Mouse (Mus musculus) hindbrain, postnatal 0 days (tissue): Measurements from ENCODE around the gene Vps35. TPM values are rescaled to one million over a fixed set of nuclear protein-coding genes. Genes with fewer than 3 reads are reported as not detected.

Source experiments
- ATAC-seq: fragments of 200-750 bp; cut with Nextera tagmentation; 2 replicates; pipeline ENCODE4 v1.8.0; 2017; ENCODE audit warnings: mild to moderate bottlenecking, moderate TSS enrichment, moderate library complexity
- DNase-seq: peaks from one replicate; pipeline ENCODE4 v3.0.0-alpha.2; 2015; ENCODE audit warnings: low spot score
- H3K27ac ChIP-seq: fragments of 300-500 bp; sonication (generic); 2 replicates; pipeline ENCODE4 v1.5.1; 2014; ENCODE audit warnings: mild to moderate bottlenecking
- H3K27me3 ChIP-seq: fragments of 300-500 bp; sonication (generic); 2 replicates; pipeline ENCODE4 v1.6.1; 2014; ENCODE audit warnings: low read length, mixed read lengths; ENCODE audit not compliant: insufficient read depth
- H3K36me3 ChIP-seq: fragments of 300-500 bp; sonication (generic); 2 replicates; pipeline ENCODE4 v1.6.1; 2014; ENCODE audit warnings: low read length, mixed read lengths; ENCODE audit not compliant: insufficient read depth
- H3K4me1 ChIP-seq: fragments of 300-500 bp; sonication (generic); 2 replicates; pipeline ENCODE4 v1.6.1; 2014; ENCODE audit warnings: antibody characterized with exemption, low read length, mixed read lengths; ENCODE audit not compliant: insufficient read depth
- H3K4me2 ChIP-seq: fragments of 300-500 bp; sonication (generic); 2 replicates; pipeline ENCODE4 v1.6.1; 2014; ENCODE audit warnings: low read depth, mild to moderate bottlenecking, low read length, moderate library complexity, mixed read lengths
- H3K4me3 ChIP-seq: fragments of 300-500 bp; sonication (generic); 2 replicates; pipeline ENCODE4 v1.5.1; 2014; ENCODE audit warnings: low read length
- H3K9ac ChIP-seq: fragments of 300-500 bp; sonication (generic); replicated peaks from 2 replicates; pipeline ENCODE4 v1.6.1; 2014; ENCODE audit warnings: mild to moderate bottlenecking, low read length, moderate library complexity, mixed read lengths
- H3K9me3 ChIP-seq: fragments of 300-500 bp; sonication (generic); 2 replicates; pipeline ENCODE4 v1.6.1; 2016; ENCODE audit warnings: low read length, mixed read lengths
- CTCF ChIP-seq: IDR thresholded peaks from 2 replicates; pipeline ENCODE4 v1.5.1; 2016; ENCODE audit warnings: antibody characterized with exemption, control low read depth, low read depth
- WGBS: fragments of 180-500 bp; shearing (Covaris S2); extraction: QIAGEN DNeasy Blood & Tissue Kit; methylation state at CpG from one replicate; pipeline ENCODE4 v1.1.7; 2014; 5-methylcytosine and 5-hydroxymethylcytosine counted together
- polyA plus RNA-seq: library from polyadenylated mRNA; unstranded; fragments of >200 nt; fragmentation: Nextera tagmentation; extraction: Ambion mirVana; gene quantifications from 2 replicates; pipeline ENCODE4 v1.2.1, GENCODE M21; 2015
- total RNA-seq: library from RNA; depleted of rRNA; stranded (reverse); fragments of >200 nt; gene quantifications from 2 replicates; pipeline ENCODE4 v1.2.3, GENCODE M21; 2014; rRNA removed

Vps35 gene
- total and polyA plus RNA-seq, 2 experiments from 2014 or later = 114 to 151 TPM

GRCm38 (mm10) chr8:85220992-85221391 is 78.6 kb downstream of the Vps35 start:
- no peak for TF ChIP-seq CTCF
- no peak overlapping the region for H3K4me3 ChIP-seq
- H3K27ac ChIP-seq = no peak overlapping the region
- 50% methylated on average over 6 of the region's 6 CpGs for WGBS
- no peak overlapping the region for H3K9ac ChIP-seq
- no peak for DNase-seq
- no peak overlapping the region for H3K4me2 ChIP-seq
- H3K27me3 ChIP-seq = no peaks in the 10 kb centered on the region
- H3K9me3 ChIP-seq = no peaks in the 10 kb centered on the region
- H3K36me3 ChIP-seq = no peaks in the 10 kb centered on the region
- ATAC-seq = no peak
- H3K4me1 ChIP-seq = no peaks in the 10 kb centered on the region

GRCm38 (mm10) chr8:85220220-85220619 is 79.4 kb downstream of the Vps35 start:
- H3K4me2 ChIP-seq = no peak overlapping the region
- H3K9me3 ChIP-seq = no peaks in the 10 kb centered on the region
- WGBS = 80% methylated on average over 4 of the region's 4 CpGs
- H3K4me1 ChIP-seq = no peaks in the 10 kb centered on the region
- H3K4me3 ChIP-seq = no peak overlapping the region
- no peak overlapping the region for H3K9ac ChIP-seq
- no peak overlapping the region for H3K27ac ChIP-seq
- no peaks in the 10 kb centered on the region for H3K36me3 ChIP-seq
- no peak for TF ChIP-seq CTCF
- H3K27me3 ChIP-seq = no peaks in the 10 kb centered on the region
- ATAC-seq (no peak), DNase-seq (no peak)

Other genes with a start within 250 kb of the Vps35 start
- 104 and 114 TPM in 2 replicates for gene Fbxw9, start 239.7 kb downstream of the Vps35 start, total RNA-seq
- 78.9 and 82.2 TPM in 2 replicates for gene Fbxw9, start 239.7 kb downstream of the Vps35 start, polyA plus RNA-seq
- not detected in 2 replicates for gene Gm5741, start 231.8 kb downstream of the Vps35 start, total RNA-seq
- gene Gm5741, start 231.8 kb downstream of the Vps35 start, polyA plus RNA-seq = 0.71 and 0.76 TPM in 2 replicates
- 77.5 and 103 TPM in 2 replicates for gene Dhps, start 228.0 kb downstream of the Vps35 start, total RNA-seq
- 118 and 123 TPM in 2 replicates for gene Dhps, start 228.0 kb downstream of the Vps35 start, polyA plus RNA-seq
- gene Wdr83os, start 219.1 kb downstream of the Vps35 start, total RNA-seq = 109 and 123 TPM in 2 replicates
- 129 and 131 TPM in 2 replicates for gene Wdr83os, start 219.1 kb downstream of the Vps35 start, polyA plus RNA-seq
- gene Wdr83, start 218.5 kb downstream of the Vps35 start, total RNA-seq = 21.4 TPM in 2 replicates
- 38.6 and 38.9 TPM in 2 replicates for gene Wdr83, start 218.5 kb downstream of the Vps35 start, polyA plus RNA-seq
- 32.9 and 34.3 TPM in 2 replicates for gene Man2b1, start 216.5 kb downstream of the Vps35 start, total RNA-seq
- 22.5 TPM in 2 replicates for gene Man2b1, start 216.5 kb downstream of the Vps35 start, polyA plus RNA-seq
- 1.5 and 2.4 TPM in 2 replicates for gene Zfp791, start 176.7 kb downstream of the Vps35 start, total RNA-seq
- 2.4 and 2.5 TPM in 2 replicates for gene Zfp791, start 176.7 kb downstream of the Vps35 start, polyA plus RNA-seq
- gene Cks1brt, start 147.9 kb downstream of the Vps35 start, total RNA-seq = not detected in 2 replicates
- gene Cks1brt, start 147.9 kb downstream of the Vps35 start, polyA plus RNA-seq = not detected in 2 replicates
- gene Olfr371, start 73.8 kb downstream of the Vps35 start, total RNA-seq = not detected in 2 replicates
- gene Olfr371, start 73.8 kb downstream of the Vps35 start, polyA plus RNA-seq = not detected in 2 replicates
- gene Orc6, start 170 bp downstream of the Vps35 start, total RNA-seq = 41.4 and 43.2 TPM in 2 replicates
- gene Orc6, start 170 bp downstream of the Vps35 start, polyA plus RNA-seq = 62.3 and 63.8 TPM in 2 replicates
- gene Mylk3, start 86.5 kb upstream of the Vps35 start, total RNA-seq = 0.16 TPM in 1 of 2 replicates, not detected in the other
- 0.19 and 0.26 TPM in 2 replicates for gene Mylk3, start 86.5 kb upstream of the Vps35 start, polyA plus RNA-seq
- 11.6 and 13.6 TPM in 2 replicates for gene 4921524J17Rik, start 133.0 kb upstream of the Vps35 start, total RNA-seq
- 43.0 and 47.4 TPM in 2 replicates for gene 4921524J17Rik, start 133.0 kb upstream of the Vps35 start, polyA plus RNA-seq
- 99.4 and 107 TPM in 2 replicates for gene Gpt2, start 192.8 kb upstream of the Vps35 start, total RNA-seq
- 43.2 and 46.4 TPM in 2 replicates for gene Gpt2, start 192.8 kb upstream of the Vps35 start, polyA plus RNA-seq